20 mouse cellular contexts compared by ENCODE assay signal in genomic region chr2:154670741-154671140, GRCm38 (mm10). TPM values are rescaled to one million over a fixed set of nuclear protein-coding genes. Genes with fewer than 3 reads are reported as not detected.
A peak's percentile ranks its signal among the peaks of the same experiment; 100 is the strongest.
DNase-seq lines count a peak whose midpoint lies in the region; ATAC-seq and TF ChIP-seq lines count a peak whose summit lies in the region.
"Had no signal": no experiment of that assay in that cellular context is flagged by ENCODE, and none has a peak within 500 bp of the region (broad histone marks: within the 10 kb centered on the region; RNA-seq: fewer than 3 reads in every experiment).

No protein-coding gene starts in this region.

- ATAC-seq in Patski: peak; percentile 87
- ATAC-seq: activated CD4-positive, CD25-positive, alpha-beta regulatory T cell, adult 4 months; CD4-positive, CD25-positive, alpha-beta regulatory T cell, adult 4 months had no signal

- no peak overlapping the region for H3K4me3 ChIP-seq in layer of hippocampus, adult 2 months

- H3K27me3 ChIP-seq in Patski: no peaks in the 10 kb centered on the region
- H3K27me3 ChIP-seq: CH12.LX had no signal

- in situ Hi-C loops in Patski (cut with MboI; ENCODE audit: low pct_unique_long_range_greater_than_20kb): no loop called here

- H3K27ac ChIP-seq in layer of hippocampus, adult 2 months: peak overlapping the region; percentile 61

- CTCF ChIA-PET in Patski (lab: Charles Lee): no interaction called here

- POLR2A ChIA-PET in Patski (lab: Charles Lee): no interaction called here

- DNase-seq in layer of hippocampus, adult 2 months (ENCODE audit: low spot score in 2 of 2): no peak
- no peak for DNase-seq in layer of hippocampus, adult 18-20 months (ENCODE audit: low spot score in 2 of 2)
- DNase-seq in Patski (ENCODE audit: low read depth, low spot score): peak; percentile 61
- DNase-seq in frontal cortex, adult 2 months (ENCODE audit: extremely low spot score in 1 of 2, low spot score in 1 of 2): no peak
- DNase-seq: adrenal gland, adult 2 months; adrenal gland, adult 8-10 months; adrenal gland, postnatal 10 days; adrenal gland, postnatal 14 days; adrenal gland, postnatal 25 days; adrenal gland, postnatal 36 days; B cell, adult 2 months; cerebellum, adult 11 months; cerebellum, adult 11-12 months; cerebellum, adult 2 months had no signal

- no peak for TF ChIP-seq CTCF in layer of hippocampus, adult 2 months (conservative IDR thresholded peaks at IDR 0.05)
- TF ChIP-seq CTCF in Patski (IDR thresholded peaks at IDR 0.05): no peak

RNA-seq across cellular contexts. Expression of gene Chmp4b, which starts 19.2 kb away (rescaled TPM):
- 100 to 1,000 TPM; 206 to 215 TPM for total RNA-seq in layer of hippocampus, adult 2 months (2021)
- total RNA-seq in layer of hippocampus, adult 18-20 months (2021): 100 to 1,000 TPM; 222 to 223 TPM
- polyA plus RNA-seq in Patski (2021): 239 TPM
- 277 and 314 TPM in 2 replicates for polyA plus RNA-seq in frontal cortex, adult 2 months (2012; rRNA removed)

RNA-seq across cellular contexts. Expression of gene 4930519P11Rik, which starts 57.5 kb away (rescaled TPM):
- total RNA-seq in layer of hippocampus, adult 2 months (2021): not detected
- not detected for total RNA-seq in layer of hippocampus, adult 18-20 months (2021)
- 0.13 TPM for polyA plus RNA-seq in Patski (2021)
- polyA plus RNA-seq in frontal cortex, adult 2 months (2012; rRNA removed): 0.48 TPM in 1 of 2 replicates, not detected in the other
- total RNA-seq: adrenal gland, adult 18-20 months; adrenal gland, postnatal 10 days; adrenal gland, postnatal 14 days; CH12.LX; G1E; MEL had no signal
- polyA plus RNA-seq: activated CD4-positive, CD25-positive, alpha-beta regulatory T cell, adult 4 months; CD4-positive, CD25-positive, alpha-beta regulatory T cell, adult 4 months; cerebellum, adult 2 months had no signal

RNA-seq across cellular contexts. Expression of gene Zfp341, which starts 57.6 kb away (rescaled TPM):
- total RNA-seq in layer of hippocampus, adult 2 months (2021): 10 to 100 TPM in 1 of 2 experiments, 1 to 10 TPM in 1; 9.1 to 10.8 TPM
- 10 to 100 TPM in 1 of 2 experiments, 1 to 10 TPM in 1; 9.4 to 10.6 TPM for total RNA-seq in layer of hippocampus, adult 18-20 months (2021)
- 3.1 TPM for polyA plus RNA-seq in Patski (2021)
- polyA plus RNA-seq in frontal cortex, adult 2 months (2012; rRNA removed): 10.0 and 10.5 TPM in 2 replicates
